In the genomic region with DNA sequence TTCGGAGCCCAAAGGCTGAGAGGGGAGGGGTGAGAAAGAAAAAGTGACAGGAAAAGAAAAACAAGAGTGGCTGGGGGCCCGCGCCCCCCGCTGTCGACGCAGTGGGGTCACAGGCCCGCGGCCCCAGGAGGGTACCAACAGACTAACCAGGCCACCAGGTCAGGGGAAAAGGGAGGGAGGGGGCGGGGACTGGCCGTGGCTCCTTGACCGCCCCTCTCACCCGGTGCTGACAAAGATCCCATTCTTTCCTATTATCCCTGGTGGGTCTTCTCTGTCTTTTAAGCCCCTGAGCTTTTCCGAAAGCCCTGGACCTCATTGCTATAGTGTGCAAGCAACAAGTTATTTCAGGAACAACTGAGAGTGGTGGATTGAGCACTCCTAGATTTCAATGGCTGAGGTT, we compare ENCODE assay signal across 8 mouse cellular contexts. TPM values are rescaled to one million over a fixed set of nuclear protein-coding genes. Genes with fewer than 3 reads are reported as not detected.
DNase-seq lines count a peak whose midpoint lies in the region; ATAC-seq lines count a peak whose summit lies in the region.

No protein-coding gene starts in this region.

- H3K9me3 ChIP-seq in kidney, embryonic 15.5 days (replicated peaks) = no peaks in the 10 kb centered on the region
- no peaks in the 10 kb centered on the region for H3K9me3 ChIP-seq in embryonic facial prominence, embryonic 11.5 days (replicated peaks; ENCODE audit: control insufficient read depth, low read length)
- no peaks in the 10 kb centered on the region for H3K9me3 ChIP-seq in hindbrain, embryonic 16.5 days (ENCODE audit: control insufficient read depth, low read length)
- no peaks in the 10 kb centered on the region for H3K9me3 ChIP-seq in midbrain, embryonic 15.5 days

- H3K27me3 ChIP-seq in kidney, embryonic 15.5 days = peaks cover 38% of the 10 kb centered on the region
- no peaks in the 10 kb centered on the region for H3K27me3 ChIP-seq in embryonic facial prominence, embryonic 11.5 days (ENCODE audit: control insufficient read depth, insufficient read depth, low read length)
- peaks cover 17% of the 10 kb centered on the region for H3K27me3 ChIP-seq in hindbrain, embryonic 16.5 days (replicated peaks; ENCODE audit: control insufficient read depth, insufficient read depth, low read length)
- peaks cover 19% of the 10 kb centered on the region for H3K27me3 ChIP-seq in midbrain, embryonic 15.5 days (replicated peaks)

- H3K36me3 ChIP-seq in kidney, embryonic 15.5 days = no peaks in the 10 kb centered on the region
- H3K36me3 ChIP-seq in embryonic facial prominence, embryonic 11.5 days (replicated peaks; ENCODE audit: control insufficient read depth, insufficient read depth, low read depth, low read length) = no peaks in the 10 kb centered on the region
- H3K36me3 ChIP-seq in hindbrain, embryonic 16.5 days (ENCODE audit: control insufficient read depth, insufficient read depth, low read length) = no peaks in the 10 kb centered on the region
- H3K36me3 ChIP-seq in midbrain, embryonic 15.5 days (replicated peaks) = no peaks in the 10 kb centered on the region

- 0 out of 2 replicates have a peak overlapping the region, but pooled peaks have one; percentile 18 for H3K27ac ChIP-seq in kidney, embryonic 15.5 days
- no peak overlapping the region for H3K27ac ChIP-seq in embryonic facial prominence, embryonic 11.5 days (replicated peaks; ENCODE audit: low read depth, low read length)
- no peak overlapping the region for H3K27ac ChIP-seq in hindbrain, embryonic 16.5 days (ENCODE audit: low read depth, low read length)
- H3K27ac ChIP-seq in midbrain, embryonic 15.5 days = no peak overlapping the region

- DNase-seq in kidney, postnatal 10 days = no peak
- no peak for DNase-seq in embryonic facial prominence, embryonic 11.5 days (ENCODE audit: low spot score)
- no peak for DNase-seq in cerebellum, postnatal 25 days
- DNase-seq in adrenal gland, adult 2 months = no peak
- no peak for DNase-seq in right cerebral cortex, postnatal 4 days

- peak overlapping the region; percentile 50 for H3K4me3 ChIP-seq in kidney, embryonic 15.5 days (replicated peaks)
- peak overlapping the region; percentile 30 for H3K4me3 ChIP-seq in embryonic facial prominence, embryonic 11.5 days (ENCODE audit: low read depth, low read length)
- H3K4me3 ChIP-seq in hindbrain, embryonic 16.5 days (ENCODE audit: low read length) = peak overlapping the region; percentile 38
- peak overlapping the region; percentile 39 for H3K4me3 ChIP-seq in midbrain, embryonic 15.5 days

- peak overlapping the region; percentile 73 for H3K4me2 ChIP-seq in kidney, embryonic 15.5 days
- H3K4me2 ChIP-seq in embryonic facial prominence, embryonic 11.5 days (ENCODE audit: low read depth, low read length) = peak overlapping the region; percentile 53
- H3K4me2 ChIP-seq in hindbrain, embryonic 16.5 days (ENCODE audit: low read length) = peak overlapping the region; percentile 66
- peak overlapping the region; percentile 72 for H3K4me2 ChIP-seq in midbrain, embryonic 15.5 days

- H3K4me1 ChIP-seq in kidney, embryonic 15.5 days = no peaks in the 10 kb centered on the region
- no peaks in the 10 kb centered on the region for H3K4me1 ChIP-seq in embryonic facial prominence, embryonic 11.5 days (ENCODE audit: control insufficient read depth, insufficient read depth, low read length)
- no peaks in the 10 kb centered on the region; the same call in 1 of the 2 replicates for H3K4me1 ChIP-seq in hindbrain, embryonic 16.5 days (ENCODE audit: control insufficient read depth, insufficient read depth, low read depth, low read length)
- H3K4me1 ChIP-seq in midbrain, embryonic 15.5 days = peaks cover 6% of the 10 kb centered on the region; the same call in 1 of the 2 replicates

- WGBS in kidney, embryonic 15.5 days = 18% methylated on average over 10 of the region's 13 CpGs
- WGBS in embryonic facial prominence, embryonic 11.5 days = 18% methylated on average over 9 of the region's 13 CpGs
- WGBS in hindbrain, embryonic 16.5 days = 21% methylated on average over 8 of the region's 13 CpGs
- WGBS in midbrain, embryonic 15.5 days = 7% methylated on average over 13 of the region's 13 CpGs

- 0 out of 2 replicates have a peak overlapping the region, but pooled peaks have one; percentile 31 for H3K9ac ChIP-seq in kidney, embryonic 15.5 days
- peak overlapping the region; percentile 48 for H3K9ac ChIP-seq in embryonic facial prominence, embryonic 11.5 days (replicated peaks; ENCODE audit: low read length)
- peak overlapping the region; percentile 48; the same call in 1 of the 2 replicates for H3K9ac ChIP-seq in hindbrain, embryonic 16.5 days (ENCODE audit: low read depth, low read length)
- H3K9ac ChIP-seq in midbrain, embryonic 15.5 days = no peak overlapping the region

- peak; percentile 80 for ATAC-seq in kidney, embryonic 15.5 days (replicated peaks; ENCODE audit: low FRiP score)
- peak; percentile 78 for ATAC-seq in embryonic facial prominence, embryonic 11.5 days (replicated peaks; ENCODE audit: insufficient number of reproducible peaks, low FRiP score, low TSS enrichment, low read depth)
- peak; percentile 60; the same call in 1 of the 2 replicates for ATAC-seq in hindbrain, embryonic 16.5 days
- 0 out of 2 replicates have a peak, but pooled peaks have one; percentile 62 for ATAC-seq in midbrain, embryonic 15.5 days (replicated peaks)

RNA-seq across cellular contexts. Expression of a gene that starts 0.5 kb away (rescaled TPM):
- polyA plus RNA-seq in kidney, embryonic 15.5 days (2015; fragmentation: Nextera tagmentation; extraction: Ambion mirVana) = 10.0 and 10.5 TPM in 2 replicates
- 90.9 and 107 TPM in 2 replicates for polyA plus RNA-seq in embryonic facial prominence, embryonic 11.5 days (2014; fragmentation: Nextera tagmentation; extraction: Ambion mirVana)
- 0.10 and 0.27 TPM in 2 replicates for polyA plus RNA-seq in hindbrain, embryonic 16.5 days (2015; fragmentation: Nextera tagmentation; extraction: Ambion mirVana)
- polyA plus RNA-seq in midbrain, embryonic 15.5 days (2015; fragmentation: Nextera tagmentation; extraction: Ambion mirVana) = 0.51 and 0.81 TPM in 2 replicates
- total RNA-seq in adrenal gland, adult 2 months (2021) = under 1 TPM; 0.12 to 0.28 TPM
- polyA plus RNA-seq in adrenal gland, adult 2 months (2012; rRNA removed) = 0.03 TPM in 1 of 2 replicates, not detected in the other
